Mouse (Mus musculus) neural tube, embryonic 11.5 days (tissue): Measurements from ENCODE around the gene Crebl2. TPM values are rescaled to one million over a fixed set of nuclear protein-coding genes. Genes with fewer than 3 reads are reported as not detected.
A peak's percentile ranks its signal among the peaks of the same experiment; 100 is the strongest.

Source experiments
- ATAC-seq: fragments of 200-750 bp; cut with Nextera tagmentation; 2 replicates; pipeline ENCODE4 v1.8.0; 2017; ENCODE audit warnings: moderate number of reproducible peaks, mild to moderate bottlenecking, moderate TSS enrichment, moderate library complexity; ENCODE audit not compliant: insufficient read depth, low FRiP score, low TSS enrichment
- DNase-seq: peaks from one replicate; pipeline ENCODE4 v3.0.0-alpha.2; 2015; ENCODE audit warnings: low spot score
- H3K27ac ChIP-seq: fragments of 300-500 bp; sonication (generic); 2 replicates; pipeline ENCODE4 v1.5.1; 2014; ENCODE audit warnings: low read depth, mild to moderate bottlenecking, low read length
- H3K27me3 ChIP-seq: fragments of 300-500 bp; sonication (generic); 2 replicates; pipeline ENCODE4 v1.6.1; 2014; ENCODE audit warnings: mild to moderate bottlenecking, low read length, mixed read lengths; ENCODE audit not compliant: control insufficient read depth, insufficient read depth
- H3K36me3 ChIP-seq: fragments of 300-500 bp; sonication (generic); 2 replicates; pipeline ENCODE4 v1.6.1; 2014; ENCODE audit warnings: mild to moderate bottlenecking, low read length, moderate library complexity, mixed read lengths; ENCODE audit not compliant: control insufficient read depth, insufficient read depth
- H3K4me1 ChIP-seq: fragments of 300-500 bp; sonication (generic); 2 replicates; pipeline ENCODE4 v1.6.1; 2014; ENCODE audit warnings: low read length, mixed read lengths; ENCODE audit not compliant: control insufficient read depth, insufficient read depth
- H3K4me2 ChIP-seq: fragments of 300-500 bp; sonication (generic); 2 replicates; pipeline ENCODE4 v1.6.1; 2014; ENCODE audit warnings: low read depth, mild to moderate bottlenecking, moderate library complexity
- H3K4me3 ChIP-seq: fragments of 300-500 bp; sonication (generic); 2 replicates; pipeline ENCODE4 v1.5.1; 2014; ENCODE audit warnings: low read depth, low read length
- H3K9ac ChIP-seq: fragments of 300-500 bp; sonication (generic); 2 replicates; pipeline ENCODE4 v1.6.1; 2014; ENCODE audit warnings: mild to moderate bottlenecking, low read length
- H3K9me3 ChIP-seq: fragments of 300-500 bp; sonication (generic); 2 replicates; pipeline ENCODE4 v1.6.1; 2016; ENCODE audit warnings: low read length; ENCODE audit not compliant: control insufficient read depth
- WGBS: fragments of 180-500 bp; shearing (Covaris S2); extraction: QIAGEN DNeasy Blood & Tissue Kit; methylation state at CpG from one replicate; pipeline ENCODE4 v1.1.7; 2014; 5-methylcytosine and 5-hydroxymethylcytosine counted together
- polyA plus RNA-seq: library from polyadenylated mRNA; unstranded; fragments of >200 nt; fragmentation: Nextera tagmentation; extraction: Ambion mirVana; gene quantifications from 2 replicates; pipeline ENCODE4 v1.2.1, GENCODE M21; 2014

The Crebl2 gene
- polyA plus RNA-seq, 1 experiment from 2014 or later, result 1.5 TPM

DNA sequence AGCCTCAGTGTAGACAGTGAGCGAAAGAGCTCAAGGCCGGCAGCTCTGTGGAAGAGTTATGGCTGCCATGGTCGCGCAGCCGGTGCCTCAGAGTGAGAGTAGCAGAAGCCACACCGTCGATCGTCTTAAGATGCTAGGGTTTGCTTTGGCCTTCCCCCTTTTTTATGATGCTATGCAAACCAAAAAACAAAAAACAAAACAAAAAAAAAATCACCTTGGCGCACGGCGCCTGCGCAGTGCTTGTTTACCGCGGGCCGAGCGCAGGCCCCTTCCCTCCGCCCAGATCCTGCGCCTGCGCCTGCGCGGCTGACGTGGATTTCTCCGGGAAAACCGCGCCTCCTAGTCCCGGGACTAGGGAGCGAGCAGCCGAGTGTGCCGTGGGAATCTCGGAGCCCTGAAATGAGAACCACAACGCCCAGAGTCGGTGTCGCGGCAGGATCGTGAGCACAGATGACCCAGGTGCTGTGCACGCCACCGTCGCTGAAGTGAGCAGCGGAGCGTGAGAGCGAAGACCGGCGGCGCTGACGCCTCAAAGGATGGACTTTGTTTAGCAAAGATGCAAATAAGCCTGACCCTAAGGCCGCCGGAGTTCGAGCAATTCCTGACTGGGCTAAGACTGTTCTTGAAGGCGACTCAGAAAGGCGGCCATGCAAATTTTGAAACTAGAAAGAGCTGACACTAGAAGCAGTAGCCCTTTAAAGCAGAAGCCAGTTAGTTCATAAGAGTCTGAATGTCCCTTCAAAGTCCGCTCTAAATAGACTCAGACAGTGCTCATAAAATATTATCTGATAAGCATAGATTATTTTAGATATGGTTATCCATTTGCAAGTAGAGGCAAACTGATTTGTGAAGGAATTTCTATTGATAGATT, 68.4 kb downstream of the Crebl2 start, which contains the start of gene Gpr19:
Gene Gpr19 (minus strand): TSS at position 484 of the 871 bp plus-strand sequence.
- H3K9me3 ChIP-seq, result no peaks in the 10 kb centered on the region
- DNase-seq, result peak; percentile 96
- WGBS, result under 1% methylated on average over 51 of the region's 51 CpGs

DNA sequence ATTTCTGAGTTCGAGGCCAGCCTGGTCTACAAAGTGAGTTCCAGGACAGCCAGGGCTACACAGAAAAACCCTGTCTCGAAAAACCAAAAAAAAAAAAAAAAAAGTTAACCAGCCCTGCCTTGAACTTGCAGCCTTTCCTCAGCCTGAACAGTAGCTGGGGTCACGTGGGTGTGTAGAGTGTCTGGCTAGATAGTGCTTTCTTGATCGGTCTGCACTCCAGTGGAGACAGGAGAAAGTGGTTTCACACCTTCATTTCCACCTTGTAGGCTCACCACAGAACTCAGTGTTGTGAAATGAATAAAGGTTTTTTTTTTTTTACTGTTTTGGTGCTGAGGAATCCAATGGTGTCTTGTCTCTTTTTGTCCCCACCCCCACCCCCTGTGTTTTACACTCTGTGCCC, 73.4 kb downstream of the Crebl2 start:
- no peaks in the 10 kb centered on the region for H3K27me3 ChIP-seq
- H3K27ac ChIP-seq, result no peak overlapping the region
- no peak for ATAC-seq
- H3K9me3 ChIP-seq, result no peaks in the 10 kb centered on the region
- no peak overlapping the region for H3K4me3 ChIP-seq
- no peaks in the 10 kb centered on the region for H3K4me1 ChIP-seq
- no peak overlapping the region for H3K4me2 ChIP-seq
- DNase-seq, result no peak
- no peaks in the 10 kb centered on the region for H3K36me3 ChIP-seq
- 82% methylated on average over 3 of the region's 4 CpGs for WGBS
- no peak overlapping the region for H3K9ac ChIP-seq

More for the DNA sequence above, 68.4 kb downstream of the Crebl2 start, which contains the start of gene Gpr19:
- Histone ChIP-seq H3K9ac (peak within 1 kb of the TSS; percentile 88), H3K4me1 (peaks cover 6% of the 10 kb centered on the region; the same call in 1 of the 2 replicates), H3K27ac (peak within 1 kb of the TSS; percentile 99), H3K4me2 (peak within 1 kb of the TSS; percentile 49), H3K36me3 (no peaks in the 10 kb centered on the region), H3K27me3 (no peaks in the 10 kb centered on the region), H3K4me3 (peak within 1 kb of the TSS; percentile 54)
- ATAC-seq, result peak; percentile 89

DNA sequence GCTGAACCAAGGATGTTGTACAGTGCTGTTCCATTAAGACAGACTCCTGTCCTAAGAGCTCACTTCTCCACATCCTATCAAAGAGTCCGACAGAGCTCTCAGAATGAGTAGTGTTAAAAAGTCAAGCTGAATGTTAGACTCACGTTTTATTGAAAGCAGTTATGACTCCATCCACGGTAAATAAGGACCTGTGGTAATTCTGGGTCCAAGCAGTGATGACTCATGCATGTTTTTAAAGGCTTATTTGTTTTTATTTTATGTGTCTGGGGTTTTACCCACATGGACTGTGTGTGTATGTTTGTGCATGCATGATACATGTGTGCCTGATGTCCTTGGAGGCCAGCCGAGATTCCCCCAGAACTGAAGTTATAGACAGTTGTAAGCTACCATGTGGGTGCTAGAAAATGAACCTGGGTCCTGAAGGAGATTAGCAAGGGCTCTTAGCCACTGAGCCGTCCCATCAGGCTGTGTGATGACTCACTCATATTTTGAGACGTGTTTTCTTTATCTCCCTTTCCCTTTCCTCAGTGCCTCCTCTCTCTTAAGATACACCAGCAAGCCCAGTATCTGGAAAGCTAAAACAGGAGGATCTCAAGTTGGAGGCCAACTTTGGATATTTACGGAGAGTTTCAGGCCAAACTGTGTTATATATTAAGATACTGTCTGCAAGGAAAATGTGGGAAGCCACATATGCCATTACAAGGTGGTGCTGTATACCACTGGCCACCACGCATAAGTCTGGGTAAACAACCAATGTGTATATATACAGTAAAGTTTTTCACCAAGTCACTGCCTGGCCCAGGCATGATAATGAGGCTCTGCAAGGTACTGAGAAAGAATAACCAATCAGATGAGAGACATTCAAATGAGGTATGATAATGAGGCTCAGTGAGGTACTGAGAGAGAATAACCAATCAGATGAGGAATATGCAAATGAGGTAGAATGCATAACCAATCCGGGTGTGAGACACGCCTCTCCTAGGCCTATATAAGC, 74.2 kb downstream of the Crebl2 start:
- H3K9ac ChIP-seq, result no peak overlapping the region
- ATAC-seq, result no peak
- no peak overlapping the region for H3K27ac ChIP-seq
- no peak overlapping the region for H3K4me3 ChIP-seq
- H3K4me2 ChIP-seq, result no peak overlapping the region
- no peak for DNase-seq
- 95% methylated on average over 10 of the region's 10 CpGs for WGBS
- no peaks in the 10 kb centered on the region for H3K9me3 ChIP-seq
- H3K36me3 ChIP-seq, result no peaks in the 10 kb centered on the region
- H3K4me1 ChIP-seq, result no peaks in the 10 kb centered on the region
- H3K27me3 ChIP-seq, result no peaks in the 10 kb centered on the region

DNA sequence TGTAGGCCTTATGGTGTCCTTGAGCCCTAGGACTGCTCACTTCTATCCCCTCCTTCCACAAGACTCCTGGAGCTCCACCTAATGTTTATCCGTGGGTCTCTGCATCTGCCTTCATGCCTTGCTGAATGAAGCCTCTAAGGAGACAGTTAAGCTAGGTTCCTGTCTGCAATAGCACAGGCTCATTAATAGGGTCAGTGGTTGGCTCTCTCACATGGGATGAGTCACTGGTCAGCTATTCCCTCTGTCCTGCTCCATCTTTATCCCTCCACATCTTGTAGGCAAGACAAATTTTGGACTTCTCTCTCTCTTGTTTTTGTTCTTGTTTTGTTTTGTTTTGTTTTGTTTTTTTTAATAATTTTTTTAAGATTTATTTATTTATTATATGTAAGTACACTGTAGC, 75.9 kb downstream of the Crebl2 start:
- no peaks in the 10 kb centered on the region for H3K4me1 ChIP-seq
- no peak overlapping the region for H3K4me2 ChIP-seq
- DNase-seq, result no peak
- no peak overlapping the region for H3K4me3 ChIP-seq
- no peak for ATAC-seq
- H3K36me3 ChIP-seq, result no peaks in the 10 kb centered on the region
- no peaks in the 10 kb centered on the region for H3K9me3 ChIP-seq
- H3K27me3 ChIP-seq, result no peaks in the 10 kb centered on the region
- WGBS, result 83% methylated on average over 1 of the region's 1 CpGs
- no peak overlapping the region for H3K9ac ChIP-seq
- no peak overlapping the region for H3K27ac ChIP-seq

Other genes with a start within 250 kb of the Crebl2 start
- gene Mansc1, start 197.7 kb upstream of the Crebl2 start, polyA plus RNA-seq, result 0.55 and 0.72 TPM in 2 replicates
- 27.8 and 32.1 TPM in 2 replicates for gene Borcs5, start 190.6 kb upstream of the Crebl2 start, polyA plus RNA-seq
- 16.7 and 16.8 TPM in 2 replicates for gene Dusp16, start 37.5 kb upstream of the Crebl2 start, polyA plus RNA-seq
- gene Gpr19, start 68.4 kb downstream of the Crebl2 start, polyA plus RNA-seq, result 27.4 and 31.0 TPM in 2 replicates
- 17.8 and 20.7 TPM in 2 replicates for gene Cdkn1b, start 90.2 kb downstream of the Crebl2 start, polyA plus RNA-seq
- 2.8 and 3.2 TPM in 2 replicates for gene Apold1, start 151.6 kb downstream of the Crebl2 start, polyA plus RNA-seq
- gene Ddx47, start 181.5 kb downstream of the Crebl2 start, polyA plus RNA-seq, result 109 and 112 TPM in 2 replicates
- gene Gprc5a, start 235.5 kb downstream of the Crebl2 start, polyA plus RNA-seq, result 5.8 and 7.5 TPM in 2 replicates